Mouse (Mus musculus) intestine, embryonic 14.5 days (tissue): Measurements from ENCODE around the gene Fgfr2. TPM values are rescaled to one million over a fixed set of nuclear protein-coding genes. Genes with fewer than 3 reads are reported as not detected.

Experiments
- ATAC-seq: fragments of 200-750 bp; cut with Nextera tagmentation; replicated peaks from 2 replicates; pipeline ENCODE4 v1.8.0; 2017; ENCODE audit warnings: low read depth, moderate number of reproducible peaks, moderate TSS enrichment, moderate library complexity; ENCODE audit not compliant: low FRiP score, low TSS enrichment
- DNase-seq: peaks from one replicate; pipeline ENCODE4 v3.0.0-alpha.2; 2018; ENCODE audit warnings: low spot score
- H3K27ac ChIP-seq: fragments of 300-500 bp; sonication (generic); 2 replicates; pipeline ENCODE4 v1.5.1; 2014; ENCODE audit warnings: low read depth, mild to moderate bottlenecking, control low read depth
- H3K27me3 ChIP-seq: fragments of 300-500 bp; sonication (generic); replicated peaks from 2 replicates; pipeline ENCODE4 v1.6.1; 2014; ENCODE audit warnings: low read length, control low read depth; ENCODE audit not compliant: control insufficient read depth, insufficient read depth
- H3K36me3 ChIP-seq: fragments of 300-500 bp; sonication (generic); 2 replicates; pipeline ENCODE4 v1.6.1; 2014; ENCODE audit warnings: low read length, control low read depth; ENCODE audit not compliant: control insufficient read depth, insufficient read depth
- H3K4me1 ChIP-seq: fragments of 300-500 bp; sonication (generic); replicated peaks from 2 replicates; pipeline ENCODE4 v1.6.1; 2014; ENCODE audit warnings: low read length, control low read depth, mixed read lengths; ENCODE audit not compliant: control insufficient read depth, insufficient read depth
- H3K4me2 ChIP-seq: fragments of 300-500 bp; sonication (generic); 2 replicates; pipeline ENCODE4 v1.6.1; 2014; ENCODE audit warnings: low read length
- H3K4me3 ChIP-seq: fragments of 300-500 bp; sonication (generic); 2 replicates; pipeline ENCODE4 v1.5.1; 2014; ENCODE audit warnings: low read depth, low read length, control low read depth, mixed read lengths
- H3K9ac ChIP-seq: fragments of 300-500 bp; sonication (generic); 2 replicates; pipeline ENCODE4 v1.6.1; 2014; ENCODE audit warnings: mild to moderate bottlenecking, low read length
- H3K9me3 ChIP-seq: fragments of 300-500 bp; sonication (generic); 2 replicates; pipeline ENCODE4 v1.6.1; 2016; ENCODE audit warnings: low read length, control low read depth; ENCODE audit not compliant: control insufficient read depth
- WGBS: fragments of 180-500 bp; shearing (Covaris S2); extraction: QIAGEN DNeasy Blood & Tissue Kit; methylation state at CpG from one replicate; pipeline ENCODE4 v1.1.7; 2014; 5-methylcytosine and 5-hydroxymethylcytosine counted together
- polyA plus RNA-seq: library from polyadenylated mRNA; unstranded; fragments of >200 nt; fragmentation: Nextera tagmentation; extraction: Ambion mirVana; gene quantifications from 2 replicates; pipeline ENCODE4 v1.2.1, GENCODE M21; 2014

The Fgfr2 gene
- polyA plus RNA-seq, 1 experiment from 2014 or later = 105 TPM

DNA sequence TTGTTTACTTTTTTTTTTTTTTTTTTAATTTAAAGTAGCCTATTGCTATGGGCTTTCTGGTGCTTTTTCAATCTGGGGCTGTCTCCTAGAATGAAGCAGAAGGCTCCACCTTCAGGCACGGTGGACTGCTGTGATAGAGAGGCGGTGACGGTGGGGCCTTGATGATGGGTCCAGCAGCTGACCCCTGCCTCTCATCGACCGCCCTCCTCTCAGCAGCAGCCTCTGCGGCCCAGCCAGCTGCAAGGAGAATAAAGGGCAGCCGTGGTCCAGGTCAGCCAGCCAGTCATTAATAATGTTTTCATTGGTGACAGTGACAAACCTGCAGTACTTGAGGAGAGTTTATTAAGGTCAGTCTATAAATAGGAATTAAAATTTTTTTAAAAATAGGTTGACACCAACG, 1646.0 kb downstream of the Fgfr2 start:
- DNase-seq (no peak), ATAC-seq (no peak)

DNA sequence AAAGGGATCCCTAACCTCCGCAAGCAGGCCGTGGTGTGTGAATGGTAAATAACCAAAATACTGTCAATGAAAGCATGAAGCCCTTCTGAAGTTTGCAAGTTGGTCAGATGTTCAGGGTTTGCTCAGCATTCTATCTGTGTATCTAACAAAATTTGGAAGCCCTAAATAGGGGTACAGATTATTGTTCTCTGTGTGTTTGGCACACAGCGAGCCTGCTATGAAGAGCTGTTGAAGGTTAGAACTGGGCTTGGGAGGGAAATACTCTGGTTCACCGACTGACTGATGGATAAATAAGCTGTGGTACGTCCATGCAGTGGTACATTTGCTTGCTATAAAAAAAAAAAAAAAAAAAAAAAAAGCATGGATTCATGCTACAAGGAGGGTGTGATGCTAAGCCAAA, 1651.6 kb downstream of the Fgfr2 start:
- no peaks in the 10 kb centered on the region for H3K36me3 ChIP-seq
- H3K27me3 ChIP-seq = no peaks in the 10 kb centered on the region
- no peak overlapping the region for H3K9ac ChIP-seq
- no peak overlapping the region for H3K4me3 ChIP-seq
- H3K9me3 ChIP-seq = no peaks in the 10 kb centered on the region
- 82% methylated on average over 5 of the region's 5 CpGs for WGBS
- H3K27ac ChIP-seq = no peak overlapping the region
- H3K4me1 ChIP-seq = no peaks in the 10 kb centered on the region
- no peak for ATAC-seq
- no peak overlapping the region for H3K4me2 ChIP-seq
- DNase-seq = no peak

More for the DNA sequence above, 1646.0 kb downstream of the Fgfr2 start:
- 27% methylated on average over 8 of the region's 8 CpGs for WGBS
- no peaks in the 10 kb centered on the region for H3K27me3 ChIP-seq
- H3K36me3 ChIP-seq = no peaks in the 10 kb centered on the region
- H3K9me3 ChIP-seq = no peaks in the 10 kb centered on the region
- H3K4me1 ChIP-seq = no peaks in the 10 kb centered on the region
- no peak overlapping the region for H3K4me2 ChIP-seq
- no peak overlapping the region for H3K4me3 ChIP-seq
- H3K9ac ChIP-seq = no peak overlapping the region
- no peak overlapping the region for H3K27ac ChIP-seq

DNA sequence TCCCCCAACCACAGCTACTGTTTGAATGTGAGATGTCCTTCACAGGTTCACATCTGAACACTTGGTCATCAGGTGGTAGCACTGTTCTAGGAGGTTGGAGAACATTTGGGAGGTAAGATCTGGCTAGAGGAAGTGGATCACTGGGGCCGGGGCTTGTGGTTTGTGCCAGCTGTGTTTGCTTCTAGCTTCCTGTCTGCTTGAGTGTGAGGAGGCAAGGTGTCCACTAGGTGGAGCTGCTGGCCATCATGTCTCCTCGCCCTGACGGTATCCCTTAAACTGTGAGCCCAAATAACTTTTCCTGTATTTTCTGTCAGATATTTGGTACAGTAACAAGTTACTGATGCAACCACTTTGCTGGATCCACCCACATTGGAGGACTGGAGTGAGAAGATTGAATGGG, 1653.6 kb downstream of the Fgfr2 start:
- Histone ChIP-seq H3K9ac (no peak overlapping the region), H3K4me2 (no peak overlapping the region), H3K27me3 (no peaks in the 10 kb centered on the region), H3K4me3 (no peak overlapping the region), H3K27ac (no peak overlapping the region), H3K4me1 (no peaks in the 10 kb centered on the region), H3K36me3 (no peaks in the 10 kb centered on the region), H3K9me3 (no peaks in the 10 kb centered on the region)
- no peak for DNase-seq
- WGBS = 70% methylated on average over 3 of the region's 3 CpGs
- no peak for ATAC-seq

DNA sequence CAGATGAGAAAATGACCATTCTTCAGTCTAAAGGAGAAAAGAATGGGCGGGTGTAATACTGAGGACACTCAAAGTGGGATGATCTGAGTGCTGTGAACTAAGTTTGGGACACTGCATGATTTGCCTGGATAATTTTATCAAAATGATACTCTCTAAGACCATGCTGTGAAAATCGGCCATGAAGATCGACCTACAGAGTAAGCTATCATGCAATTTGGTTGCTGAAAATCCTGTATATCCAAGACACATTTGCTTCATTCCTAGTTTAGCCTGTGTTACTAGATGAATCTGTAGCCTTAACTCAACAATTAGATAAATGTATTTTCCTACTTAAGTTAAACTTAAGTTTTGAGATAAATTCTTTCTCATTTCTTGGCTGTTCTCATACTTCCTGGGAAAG, 1655.8 kb downstream of the Fgfr2 start:
- H3K4me2 ChIP-seq = no peak overlapping the region
- DNase-seq = no peak
- no peaks in the 10 kb centered on the region for H3K4me1 ChIP-seq
- H3K4me3 ChIP-seq = no peak overlapping the region
- no peak overlapping the region for H3K9ac ChIP-seq
- no peaks in the 10 kb centered on the region for H3K27me3 ChIP-seq
- 84% methylated on average over 3 of the region's 3 CpGs for WGBS
- no peaks in the 10 kb centered on the region for H3K36me3 ChIP-seq
- H3K9me3 ChIP-seq = no peaks in the 10 kb centered on the region
- ATAC-seq = no peak
- H3K27ac ChIP-seq = no peak overlapping the region

DNA sequence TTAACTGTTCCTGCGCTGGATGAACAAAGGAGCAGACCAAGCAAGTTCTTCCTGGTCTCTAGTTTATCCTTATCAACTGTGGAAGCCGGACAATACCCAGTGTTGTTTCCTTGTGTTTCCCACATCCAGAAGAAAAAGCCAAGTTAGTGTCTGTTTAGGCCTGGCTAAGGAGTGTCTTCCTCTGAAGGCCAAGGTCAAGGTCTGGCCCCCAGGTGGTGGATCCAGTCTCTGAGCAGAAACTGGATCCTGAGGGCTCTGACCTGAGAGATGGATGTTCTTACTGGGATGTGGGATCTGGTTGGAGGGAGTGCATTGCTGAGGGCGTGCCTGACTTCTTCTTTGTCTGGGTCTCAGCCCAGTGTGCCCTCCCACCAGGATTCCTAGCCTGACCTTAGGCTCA, 1657.4 kb downstream of the Fgfr2 start:
- Histone ChIP-seq H3K9ac (no peak overlapping the region), H3K27ac (no peak overlapping the region), H3K4me1 (no peaks in the 10 kb centered on the region), H3K27me3 (no peaks in the 10 kb centered on the region), H3K4me3 (no peak overlapping the region), H3K9me3 (no peaks in the 10 kb centered on the region), H3K4me2 (no peak overlapping the region), H3K36me3 (no peaks in the 10 kb centered on the region)
- ATAC-seq (no peak), DNase-seq (no peak)
- WGBS = 61% methylated on average over 3 of the region's 3 CpGs

DNA sequence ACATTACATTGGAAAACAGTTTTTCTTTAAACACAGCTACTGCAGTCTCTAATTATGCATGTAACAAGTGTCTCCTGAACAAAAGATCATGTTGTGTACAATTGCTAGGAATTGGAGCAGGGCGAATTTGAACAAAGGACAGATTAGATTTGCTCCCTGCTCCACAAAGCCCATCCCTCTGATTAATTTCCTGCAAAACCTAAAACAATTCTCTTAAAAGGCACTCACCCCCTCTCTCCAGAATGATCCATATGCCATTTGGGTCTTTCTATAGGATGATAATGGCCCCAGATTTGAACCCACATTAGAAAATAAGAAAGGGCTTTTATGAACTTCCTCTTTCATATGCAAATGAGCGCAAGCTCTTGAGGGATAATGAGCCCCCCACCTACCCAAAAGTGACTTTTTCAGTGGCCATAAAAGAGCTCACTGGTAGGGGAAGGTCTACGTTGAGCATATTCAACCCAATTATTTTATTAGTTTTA, 1658.0 kb downstream of the Fgfr2 start:
- H3K4me1 ChIP-seq = no peaks in the 10 kb centered on the region
- WGBS = 66% methylated on average over 3 of the region's 3 CpGs
- H3K9ac ChIP-seq = no peak overlapping the region
- ATAC-seq = no peak
- H3K27ac ChIP-seq = no peak overlapping the region
- no peak overlapping the region for H3K4me2 ChIP-seq
- no peaks in the 10 kb centered on the region for H3K27me3 ChIP-seq
- H3K4me3 ChIP-seq = no peak overlapping the region
- DNase-seq = no peak
- H3K36me3 ChIP-seq = no peaks in the 10 kb centered on the region
- H3K9me3 ChIP-seq = no peaks in the 10 kb centered on the region

DNA sequence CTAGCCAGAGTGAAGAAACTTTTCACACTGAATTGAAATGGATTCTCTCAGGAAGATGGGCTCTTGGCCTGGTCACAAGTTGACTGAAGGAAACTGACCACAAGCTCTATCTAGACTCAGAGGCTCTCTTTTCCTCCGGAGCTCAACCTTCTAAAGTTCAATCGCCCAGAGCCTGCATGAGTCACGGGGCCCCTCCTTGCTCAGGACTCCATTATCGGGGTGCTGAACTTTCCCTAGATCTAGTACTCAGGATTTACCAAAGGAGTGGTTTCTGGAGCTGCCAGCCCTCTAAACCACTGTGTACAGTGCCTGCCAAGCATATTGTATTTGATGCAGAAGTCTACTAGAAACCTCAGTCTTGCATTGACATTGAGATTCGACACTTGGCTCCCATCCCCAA, 1666.4 kb downstream of the Fgfr2 start:
- H3K27me3 ChIP-seq = no peaks in the 10 kb centered on the region
- DNase-seq = no peak
- H3K9me3 ChIP-seq = no peaks in the 10 kb centered on the region
- no peak overlapping the region for H3K4me2 ChIP-seq
- no peak overlapping the region for H3K4me3 ChIP-seq
- H3K36me3 ChIP-seq = no peaks in the 10 kb centered on the region
- 81% methylated on average over 5 of the region's 5 CpGs for WGBS
- H3K4me1 ChIP-seq = no peaks in the 10 kb centered on the region
- H3K9ac ChIP-seq = no peak overlapping the region
- no peak overlapping the region for H3K27ac ChIP-seq
- no peak for ATAC-seq

DNA sequence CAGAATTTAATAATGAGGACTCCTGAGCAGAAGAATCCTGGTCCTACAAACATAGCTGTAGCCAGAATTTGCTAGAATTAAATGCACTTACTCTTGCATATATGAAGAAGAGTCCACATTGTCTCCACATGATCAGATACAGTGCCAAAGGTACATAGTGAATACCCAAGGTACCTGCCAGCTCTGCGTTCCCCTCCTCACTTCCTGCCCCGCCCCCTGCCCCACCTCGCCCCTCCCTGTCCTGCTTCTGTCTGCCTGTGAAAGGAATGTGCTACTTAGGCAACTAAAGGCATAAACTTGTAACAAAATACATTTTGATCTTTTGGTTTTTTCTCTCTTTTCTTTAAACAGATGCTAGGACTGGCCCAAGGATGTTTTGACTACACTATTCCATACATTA, 1686.1 kb downstream of the Fgfr2 start:
- H3K9me3 ChIP-seq = no peaks in the 10 kb centered on the region
- no peak overlapping the region for H3K9ac ChIP-seq
- ATAC-seq (no peak), DNase-seq (no peak)
- H3K4me1 ChIP-seq = no peaks in the 10 kb centered on the region
- H3K27ac ChIP-seq = no peak overlapping the region
- WGBS = 59% methylated on average over 3 of the region's 3 CpGs
- H3K36me3 ChIP-seq = peaks cover 26% of the 10 kb centered on the region; the same call in 1 of the 2 replicates
- H3K4me2 ChIP-seq = no peak overlapping the region
- H3K4me3 ChIP-seq = no peak overlapping the region
- H3K27me3 ChIP-seq = no peaks in the 10 kb centered on the region

DNA sequence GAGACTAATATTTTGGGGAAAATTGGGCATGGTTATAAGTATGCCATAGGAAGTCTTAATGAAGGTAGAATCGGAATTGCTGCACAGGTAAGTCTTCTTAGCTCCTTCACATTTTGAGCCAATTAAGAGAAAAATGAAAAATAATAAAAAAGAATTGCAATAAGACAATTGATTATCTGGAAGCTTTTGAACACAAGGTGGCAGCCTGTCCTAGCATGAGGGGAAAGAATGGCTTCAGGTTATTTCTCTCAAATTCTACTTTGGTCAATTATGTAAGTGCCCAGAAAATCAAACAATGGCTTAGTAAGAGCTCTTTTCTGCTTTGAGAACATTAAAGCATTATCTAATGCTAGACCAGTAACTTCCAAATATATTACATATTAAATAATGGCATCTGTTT, 1688.9 kb downstream of the Fgfr2 start:
- H3K27ac ChIP-seq = no peak overlapping the region
- peaks cover 40% of the 10 kb centered on the region for H3K36me3 ChIP-seq

More for the DNA sequence above, 1688.9 kb downstream of the Fgfr2 start:
- Histone ChIP-seq H3K27me3 (no peaks in the 10 kb centered on the region), H3K4me2 (no peak overlapping the region), H3K4me1 (no peaks in the 10 kb centered on the region), H3K9me3 (no peaks in the 10 kb centered on the region), H3K4me3 (no peak overlapping the region), H3K9ac (no peak overlapping the region)
- no peak for ATAC-seq
- WGBS = 81% methylated on average over 1 of the region's 1 CpGs
- no peak for DNase-seq
